ENCODE assay signal across 8 mouse cellular contexts in the genomic region with DNA sequence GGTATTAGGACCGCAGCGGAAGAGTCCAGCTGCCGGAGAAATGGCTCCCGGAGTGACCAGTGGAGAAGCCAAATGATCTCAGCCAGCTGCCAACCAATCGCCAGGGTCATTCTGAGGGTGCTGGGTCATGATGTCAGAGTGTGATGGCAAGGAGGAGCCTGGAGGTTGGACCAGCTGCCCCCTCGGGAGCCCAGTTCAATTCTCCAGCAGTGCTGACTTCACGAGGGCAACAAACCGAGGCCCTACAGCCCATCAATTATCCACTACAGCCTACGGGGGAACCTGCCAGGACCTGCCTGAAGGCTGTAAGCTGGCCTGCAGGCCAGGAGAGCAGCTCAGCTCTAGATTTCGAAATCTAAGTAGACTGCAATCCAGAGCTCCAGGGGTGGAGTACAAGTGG. TPM values are rescaled to one million over a fixed set of nuclear protein-coding genes. Genes with fewer than 3 reads are reported as not detected.
DNase-seq lines count a peak whose midpoint lies in the region; ATAC-seq lines count a peak whose summit lies in the region.

No protein-coding gene starts in this region.

- peak; percentile 67 for DNase-seq in adrenal gland, postnatal 10 days
- peak; percentile 43 for DNase-seq in gastrocnemius, adult 18-20 months (ENCODE audit: low spot score)
- no peak for DNase-seq in hindbrain, embryonic 14.5 days (ENCODE audit: low spot score)
- DNase-seq in liver, result peak; percentile 10
- DNase-seq in right cerebral cortex, postnatal 10 days (ENCODE audit: low spot score in 2 of 2), result no peak

- H3K27me3 ChIP-seq in hindbrain, embryonic 14.5 days (ENCODE audit: control insufficient read depth, insufficient read depth, low read length), result no peaks in the 10 kb centered on the region
- no peaks in the 10 kb centered on the region for H3K27me3 ChIP-seq in stomach, embryonic 16.5 days (ENCODE audit: control insufficient read depth, insufficient read depth, low read length)
- no peaks in the 10 kb centered on the region for H3K27me3 ChIP-seq in forebrain, embryonic 16.5 days (replicated peaks; ENCODE audit: control insufficient read depth, insufficient read depth, low read length)

- peak overlapping the region; percentile 16 for H3K4me2 ChIP-seq in hindbrain, embryonic 14.5 days (replicated peaks)
- no peak overlapping the region for H3K4me2 ChIP-seq in stomach, embryonic 16.5 days (ENCODE audit: low read depth, low read length)
- no peak overlapping the region for H3K4me2 ChIP-seq in forebrain, embryonic 16.5 days (ENCODE audit: low read length)

- H3K4me3 ChIP-seq in hindbrain, embryonic 14.5 days (replicated peaks; ENCODE audit: low read length), result no peak overlapping the region
- no peak overlapping the region for H3K4me3 ChIP-seq in stomach, embryonic 16.5 days (replicated peaks; ENCODE audit: low read length)
- no peak overlapping the region for H3K4me3 ChIP-seq in forebrain, embryonic 16.5 days (replicated peaks; ENCODE audit: low read length)

- peaks cover 33% of the 10 kb centered on the region for H3K4me1 ChIP-seq in hindbrain, embryonic 14.5 days (replicated peaks; ENCODE audit: control insufficient read depth, insufficient read depth, low read length)
- H3K4me1 ChIP-seq in stomach, embryonic 16.5 days (ENCODE audit: control insufficient read depth, insufficient read depth, low read length), result peaks cover 39% of the 10 kb centered on the region
- H3K4me1 ChIP-seq in forebrain, embryonic 16.5 days (replicated peaks; ENCODE audit: control insufficient read depth, insufficient read depth, low read length), result peaks cover 26% of the 10 kb centered on the region

- peaks cover 21% of the 10 kb centered on the region for H3K36me3 ChIP-seq in hindbrain, embryonic 14.5 days (replicated peaks; ENCODE audit: control insufficient read depth, insufficient read depth)
- no peaks in the 10 kb centered on the region for H3K36me3 ChIP-seq in stomach, embryonic 16.5 days (ENCODE audit: control insufficient read depth, insufficient read depth, low read length)
- peaks cover 10% of the 10 kb centered on the region for H3K36me3 ChIP-seq in forebrain, embryonic 16.5 days (ENCODE audit: control insufficient read depth, insufficient read depth)

- H3K9me3 ChIP-seq in hindbrain, embryonic 14.5 days (ENCODE audit: control insufficient read depth, low read length), result no peaks in the 10 kb centered on the region
- no peaks in the 10 kb centered on the region for H3K9me3 ChIP-seq in stomach, embryonic 16.5 days (replicated peaks; ENCODE audit: control insufficient read depth, low read length)
- H3K9me3 ChIP-seq in forebrain, embryonic 16.5 days (ENCODE audit: control insufficient read depth, low read length), result no peaks in the 10 kb centered on the region

- H3K9ac ChIP-seq in hindbrain, embryonic 14.5 days, result peak overlapping the region; percentile 4; the same call in 1 of the 2 replicates
- H3K9ac ChIP-seq in stomach, embryonic 16.5 days (ENCODE audit: low read length), result peak overlapping the region; percentile 8; the same call in 1 of the 2 replicates
- no peak overlapping the region for H3K9ac ChIP-seq in forebrain, embryonic 16.5 days (replicated peaks; ENCODE audit: low read depth, low read length)

- no peak for ATAC-seq in hindbrain, embryonic 14.5 days (ENCODE audit: low FRiP score)
- ATAC-seq in stomach, embryonic 16.5 days (ENCODE audit: insufficient read depth, low FRiP score), result no peak
- ATAC-seq in inflammation-experienced regulatory T-cells, adult 6 months, result no peak
- ATAC-seq in forebrain, embryonic 16.5 days, result no peak

- 54% methylated on average over 10 of the region's 10 CpGs for WGBS in hindbrain, embryonic 14.5 days
- 31% methylated on average over 10 of the region's 10 CpGs for WGBS in stomach, embryonic 16.5 days
- WGBS in forebrain, embryonic 16.5 days, result 84% methylated on average over 10 of the region's 10 CpGs

- H3K27ac ChIP-seq in hindbrain, embryonic 14.5 days, result no peak overlapping the region
- H3K27ac ChIP-seq in stomach, embryonic 16.5 days (ENCODE audit: low read length), result no peak overlapping the region; the same call in 1 of the 2 replicates
- H3K27ac ChIP-seq in forebrain, embryonic 16.5 days (ENCODE audit: low read length), result no peak overlapping the region

RNA-seq across cellular contexts. Expression of a gene that starts 5.3 kb away (rescaled TPM):
- 10 to 100 TPM; 21.4 to 28.1 TPM for total RNA-seq in adrenal gland, postnatal 10 days (2021)
- total RNA-seq in gastrocnemius, adult 18-20 months (2021), result 10 to 100 TPM; 11.8 to 14.8 TPM
- 33.2 and 44.3 TPM in 2 replicates for polyA plus RNA-seq in hindbrain, embryonic 14.5 days (2014; fragmentation: Nextera tagmentation; extraction: Ambion mirVana)
- 72.0 and 83.5 TPM in 2 replicates for polyA plus RNA-seq in stomach, embryonic 16.5 days (2015; fragmentation: Nextera tagmentation; extraction: Ambion mirVana)
- 1 to 10 TPM in 2 of 3 experiments, under 1 TPM in 1; 0.92 to 1.6 (median 1.1) TPM for polyA plus RNA-seq in inflammation-experienced regulatory T-cells, adult 6 months (2017; shearing (Covaris generic))
- polyA plus RNA-seq in forebrain, embryonic 16.5 days (2015; fragmentation: Nextera tagmentation; extraction: Ambion mirVana), result 67.0 and 69.0 TPM in 2 replicates

RNA-seq across cellular contexts. Expression of a gene that starts 34.2 kb away (rescaled TPM):
- total RNA-seq in adrenal gland, postnatal 10 days (2021), result 10 to 100 TPM; 24.3 to 25.3 TPM
- 10 to 100 TPM; 11.6 TPM for total RNA-seq in gastrocnemius, adult 18-20 months (2021)
- 21.1 and 24.4 TPM in 2 replicates for polyA plus RNA-seq in hindbrain, embryonic 14.5 days (2014; fragmentation: Nextera tagmentation; extraction: Ambion mirVana)
- 24.6 and 25.2 TPM in 2 replicates for polyA plus RNA-seq in stomach, embryonic 16.5 days (2015; fragmentation: Nextera tagmentation; extraction: Ambion mirVana)
- 1 to 10 TPM; 4.6 to 9.4 (median 8.5) TPM for polyA plus RNA-seq in inflammation-experienced regulatory T-cells, adult 6 months (2017; shearing (Covaris generic))
- polyA plus RNA-seq in forebrain, embryonic 16.5 days (2015; fragmentation: Nextera tagmentation; extraction: Ambion mirVana), result 19.8 and 25.9 TPM in 2 replicates

RNA-seq across cellular contexts. Expression of a gene that starts 51.2 kb away (rescaled TPM):
- total RNA-seq in adrenal gland, postnatal 10 days (2021), result 10 to 100 TPM; 41.5 to 43.0 TPM
- 10 to 100 TPM; 19.2 to 24.7 TPM for total RNA-seq in gastrocnemius, adult 18-20 months (2021)
- polyA plus RNA-seq in hindbrain, embryonic 14.5 days (2014; fragmentation: Nextera tagmentation; extraction: Ambion mirVana), result 104 and 120 TPM in 2 replicates
- polyA plus RNA-seq in stomach, embryonic 16.5 days (2015; fragmentation: Nextera tagmentation; extraction: Ambion mirVana), result 38.7 and 41.0 TPM in 2 replicates
- polyA plus RNA-seq in inflammation-experienced regulatory T-cells, adult 6 months (2017; shearing (Covaris generic)), result 10 to 100 TPM in 2 of 3 experiments, 1 to 10 TPM in 1; 9.1 to 14.3 (median 10.4) TPM
- 63.8 and 65.6 TPM in 2 replicates for polyA plus RNA-seq in forebrain, embryonic 16.5 days (2015; fragmentation: Nextera tagmentation; extraction: Ambion mirVana)

RNA-seq across cellular contexts. Expression of a gene that starts 51.3 kb away (rescaled TPM):
- 10 to 100 TPM; 19.3 to 21.7 TPM for total RNA-seq in adrenal gland, postnatal 10 days (2021)
- 1 to 10 TPM; 5.9 to 7.3 TPM for total RNA-seq in gastrocnemius, adult 18-20 months (2021)
- 10.8 and 11.1 TPM in 2 replicates for polyA plus RNA-seq in hindbrain, embryonic 14.5 days (2014; fragmentation: Nextera tagmentation; extraction: Ambion mirVana)
- 15.7 and 15.9 TPM in 2 replicates for polyA plus RNA-seq in stomach, embryonic 16.5 days (2015; fragmentation: Nextera tagmentation; extraction: Ambion mirVana)
- polyA plus RNA-seq in inflammation-experienced regulatory T-cells, adult 6 months (2017; shearing (Covaris generic)), result 1 to 10 TPM; 2.4 to 7.1 (median 4.9) TPM
- 10.9 and 12.1 TPM in 2 replicates for polyA plus RNA-seq in forebrain, embryonic 16.5 days (2015; fragmentation: Nextera tagmentation; extraction: Ambion mirVana)

Comparison
In these comparisons a context has a peak if more than half of its experiments do, and no peak if none do; other contexts are left out.
1. DNase-seq: peak in adrenal gland, postnatal 10 days (single experiment), gastrocnemius, adult 18-20 months (single experiment) and liver (single experiment); none in hindbrain, embryonic 14.5 days (single experiment) and right cerebral cortex, postnatal 10 days (0 of 2).
2. RNA of a gene that starts 5.3 kb away (polyA plus RNA-seq): 72.0 to 83.5 TPM in stomach, embryonic 16.5 days, 67.0 to 69.0 TPM in forebrain, embryonic 16.5 days and 33.2 to 44.3 TPM in hindbrain, embryonic 14.5 days; 0.92 to 1.6 TPM in inflammation-experienced regulatory T-cells, adult 6 months; every median in the first group is over 10 times any median in the second.